Mouse (Mus musculus): ENCODE results near the gene Fat3.

DNA sequence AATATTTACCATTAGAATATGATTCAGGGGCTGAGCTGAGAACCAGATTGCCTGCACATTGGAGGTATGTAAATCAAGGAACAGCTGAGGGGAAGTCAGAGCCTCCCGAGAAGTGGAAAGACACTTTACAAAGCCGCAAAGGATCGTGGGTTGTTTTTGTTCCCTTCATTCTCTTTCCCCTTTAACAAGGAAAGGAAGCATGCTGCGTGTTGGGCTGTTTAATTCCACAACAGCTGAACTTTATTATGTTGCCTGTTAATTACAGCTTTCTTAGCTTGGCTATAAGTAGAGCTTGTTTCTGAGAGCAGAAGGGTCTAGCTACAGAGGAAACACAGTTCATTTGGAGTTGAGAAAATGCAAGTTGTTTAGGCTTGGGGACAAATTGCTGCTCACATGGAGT, 475.0 kb downstream of the Fat3 start:
- TF ChIP-seq EP300 (optimal IDR thresholded peaks at IDR 0.05) = no peak
- no peak for TF ChIP-seq CTCF (IDR thresholded peaks at IDR 0.05; ENCODE audit: low read depth)
